Mouse (Mus musculus) liver, embryonic 14 days (tissue): ENCODE measurements around the gene Fitm2. TPM values are rescaled to one million over a fixed set of nuclear protein-coding genes. Genes with fewer than 3 reads are reported as not detected.

Source experiments
- polyA plus RNA-seq: library from polyadenylated mRNA; depleted of rRNA; stranded (reverse); fragments of >200 nt; gene quantifications from 2 replicates; pipeline ENCODE4 v1.2.3, GENCODE M21; 2012; rRNA removed

The Fitm2 gene
- polyA plus RNA-seq = 1.7 and 1.9 TPM in 2 replicates

DNA sequence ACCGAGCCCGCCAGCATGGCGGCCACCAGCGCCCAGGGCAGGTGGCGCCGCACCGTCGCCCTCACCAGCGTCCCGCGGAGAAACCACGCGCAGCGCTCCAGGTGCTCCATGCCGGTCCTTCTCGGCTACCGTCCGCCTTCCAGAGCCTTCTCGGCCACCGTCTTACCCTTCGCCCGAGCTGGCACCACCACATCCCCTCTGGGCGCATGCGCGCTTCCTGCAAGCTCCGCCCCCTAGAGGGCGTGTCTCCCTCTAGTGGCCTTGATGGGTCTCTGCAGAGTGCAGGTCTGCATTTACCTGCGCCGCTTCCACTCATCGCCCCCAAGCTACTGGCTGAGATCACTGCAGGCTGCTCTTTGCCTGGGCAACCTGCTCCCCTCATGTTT lies at the start of gene Fitm2:
TSS of gene Fitm2 (minus strand) at position 164 of the 386 bp plus-strand sequence.

DNA sequence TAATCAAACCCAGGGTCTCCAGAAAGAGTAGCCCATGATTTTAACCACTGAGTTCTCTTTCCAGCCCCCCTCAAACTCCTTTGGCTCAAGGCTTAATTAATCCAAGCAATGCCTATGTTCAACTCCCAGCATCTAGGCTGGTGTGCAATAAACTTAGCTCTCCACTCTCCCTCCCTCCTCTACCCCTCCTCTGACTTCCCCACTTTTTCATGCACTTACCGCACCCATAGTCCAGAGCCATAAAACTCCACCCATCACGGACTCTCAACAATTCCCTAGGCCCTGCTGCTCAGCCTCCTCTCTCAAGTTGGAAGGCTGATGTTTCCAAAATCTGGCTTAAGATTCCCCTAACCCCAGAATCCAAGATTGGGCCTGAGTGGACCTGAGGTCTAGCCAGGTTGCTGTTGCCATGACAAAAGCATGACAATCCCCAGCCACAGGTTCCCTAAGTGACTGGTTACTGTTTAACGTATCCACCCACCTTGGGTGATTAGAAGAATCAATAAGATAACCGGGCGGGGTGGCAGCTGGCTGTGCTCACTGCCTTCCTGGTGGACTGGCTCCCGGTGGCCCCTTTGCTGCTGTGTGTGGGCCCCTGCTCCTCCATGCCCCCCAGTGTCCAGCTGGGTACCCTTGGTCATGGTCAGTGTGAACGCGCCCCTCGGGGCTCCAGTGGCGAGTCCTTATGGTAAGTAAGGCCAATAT lies 34.0 kb upstream of the Fitm2 start, which contains the start of gene Hnf4a:
TSS of gene Hnf4a (plus strand) at position 509 of the 705 bp plus-strand sequence.

GRCm38 (mm10) chr2:163492018-163492417 lies 19.6 kb upstream of the Fitm2 start, which contains the start of gene R3hdml:
Gene R3hdml (plus strand): TSS chr2:163492318.

DNA sequence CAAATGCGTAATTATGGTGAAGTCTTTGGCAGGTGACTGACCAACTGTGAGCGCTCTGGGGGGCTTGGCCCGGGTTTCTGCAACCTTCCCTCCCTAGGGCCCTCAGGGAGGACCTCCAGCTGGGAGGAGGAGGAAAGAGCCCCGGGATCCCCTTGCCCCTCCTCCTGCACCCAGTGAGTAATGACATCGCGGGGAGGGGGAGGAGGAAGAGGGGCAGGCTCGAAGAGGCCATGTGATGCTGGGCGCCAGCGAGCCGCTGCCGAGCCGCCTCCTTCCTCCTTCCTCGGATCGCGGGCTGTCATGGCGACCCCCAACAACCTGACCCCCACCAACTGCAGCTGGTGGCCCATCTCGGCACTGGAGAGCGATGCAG lies 34.2 kb downstream of the Fitm2 start, which contains the start of gene Gdap1l1:
TSS of gene Gdap1l1 (plus strand) at position 231 of the 373 bp plus-strand sequence.

GRCm38 (mm10) chr2:163424597-163424996 lies 47.8 kb downstream of the Fitm2 start, which contains the start of gene Oser1:
Gene Oser1 (minus strand): TSS chr2:163424697.

Other genes with a start within 250 kb of the Fitm2 start
- 0.05 and 0.21 TPM in 2 replicates for gene Jph2, start 74.6 kb downstream of the Fitm2 start, polyA plus RNA-seq
- gene Oser1, start 47.9 kb downstream of the Fitm2 start, polyA plus RNA-seq = 12.5 and 15.3 TPM in 2 replicates
- gene Gdap1l1, start 34.2 kb downstream of the Fitm2 start, polyA plus RNA-seq = 0.02 and 0.05 TPM in 2 replicates
- not detected in 2 replicates for gene R3hdml, start 19.7 kb upstream of the Fitm2 start, polyA plus RNA-seq
- 19.3 and 24.0 TPM in 2 replicates for gene Hnf4a, start 34.2 kb upstream of the Fitm2 start, polyA plus RNA-seq
- 4.5 and 5.5 TPM in 2 replicates for gene Ttpal, start 129.7 kb upstream of the Fitm2 start, polyA plus RNA-seq
- gene Serinc3, start 172.5 kb upstream of the Fitm2 start, polyA plus RNA-seq = 232 and 282 TPM in 2 replicates
- gene Pkig, start 185.8 kb upstream of the Fitm2 start, polyA plus RNA-seq = 53.1 and 53.7 TPM in 2 replicates